Mouse (Mus musculus): ENCODE measurements at regions not wholly inside any gene's neighbourhood (a gene's known extent, or its start where the extent isn't known, plus 50 kb on each side); places are given as distances from the start of the nearest gene placed in this dataset.
"Not testable (repeated sequence)": the region's sequence is repeated elsewhere in the genome, so short reads cannot be mapped to it uniquely, and the experiment has no call there.

DNA sequence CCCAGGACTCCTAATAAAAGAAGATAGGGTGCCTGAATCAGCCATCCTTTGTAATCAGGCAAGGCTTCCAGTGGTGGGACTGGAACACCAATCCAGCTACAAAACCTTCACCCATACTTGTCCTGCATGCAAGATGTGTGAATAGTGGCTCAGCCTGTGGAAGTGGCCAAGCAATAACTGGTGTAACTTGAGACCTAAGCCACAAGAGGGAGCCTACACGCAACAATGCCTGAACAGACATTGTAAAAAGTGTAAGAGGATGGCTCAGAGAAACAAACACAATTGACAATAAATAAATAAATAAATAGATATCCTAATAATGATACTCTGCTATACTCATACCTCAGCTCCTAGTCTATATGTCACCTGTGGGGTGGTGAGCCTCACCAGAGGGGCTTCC, 781.5 kb upstream of the Cdh20 start:
- 19% methylated on average over 1 of the region's 1 CpGs for WGBS
- H3K27ac ChIP-seq (ENCODE audit: low read depth, low read length): no peak overlapping the region
- no peak overlapping the region for H3K4me2 ChIP-seq (ENCODE audit: low read length)
- H3K9ac ChIP-seq (ENCODE audit: low read length): no peak overlapping the region
- H3K9me3 ChIP-seq (replicated peaks; ENCODE audit: control insufficient read depth, low read length): no peaks in the 10 kb centered on the region
- peak; percentile 68; the same call in 1 of the 2 replicates for ATAC-seq
- no peaks in the 10 kb centered on the region for H3K4me1 ChIP-seq (ENCODE audit: control insufficient read depth, insufficient read depth, low read length)
- H3K4me3 ChIP-seq (ENCODE audit: low read depth, low read length): no peak overlapping the region
- H3K36me3 ChIP-seq (ENCODE audit: control insufficient read depth, insufficient read depth, low read length): no peaks in the 10 kb centered on the region
- peak; percentile 68 for DNase-seq (ENCODE audit: low spot score)
- H3K27me3 ChIP-seq (replicated peaks; ENCODE audit: control insufficient read depth, insufficient read depth, low read length): no peaks in the 10 kb centered on the region

DNA sequence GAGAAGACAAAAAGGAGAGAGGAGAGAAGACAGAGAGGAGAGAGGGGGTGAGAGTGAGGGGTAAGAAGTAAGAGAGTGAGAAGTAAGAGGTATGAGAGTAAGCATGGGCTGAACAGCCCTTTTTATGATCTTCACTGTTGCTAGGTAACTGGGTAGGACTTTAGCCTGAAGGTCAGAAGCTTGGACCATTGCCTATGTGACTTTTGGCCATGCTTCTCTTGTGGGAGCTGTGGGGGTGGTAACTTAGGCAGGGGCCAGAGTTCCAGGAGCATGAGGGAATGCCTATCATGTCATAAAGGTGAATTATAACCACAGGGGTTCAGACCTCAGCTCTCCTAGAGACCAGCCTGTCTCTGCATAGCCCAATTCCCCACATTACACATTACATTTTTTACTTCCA, 765.4 kb upstream of the Cdh20 start:
- not testable (repeated sequence) for H3K4me1 ChIP-seq (ENCODE audit: control insufficient read depth, insufficient read depth, low read length); H3K27me3 ChIP-seq (replicated peaks; ENCODE audit: control insufficient read depth, insufficient read depth, low read length); H3K4me3 ChIP-seq (ENCODE audit: low read depth, low read length); ATAC-seq; H3K4me2 ChIP-seq (ENCODE audit: low read length); H3K27ac ChIP-seq (ENCODE audit: low read depth, low read length); H3K9ac ChIP-seq (ENCODE audit: low read length); H3K9me3 ChIP-seq (replicated peaks; ENCODE audit: control insufficient read depth, low read length); DNase-seq (ENCODE audit: low spot score); H3K36me3 ChIP-seq (ENCODE audit: control insufficient read depth, insufficient read depth, low read length)

- no peaks in the 10 kb centered on the region for H3K36me3 ChIP-seq (ENCODE audit: control insufficient read depth, insufficient read depth, low read length)
- no peaks in the 10 kb centered on the region for H3K4me1 ChIP-seq (ENCODE audit: control insufficient read depth, insufficient read depth, low read length)
- no peak overlapping the region for H3K4me2 ChIP-seq (ENCODE audit: low read length)
- DNase-seq (ENCODE audit: low spot score) (peak; percentile 34), ATAC-seq (peak; percentile 60)
- no peaks in the 10 kb centered on the region for H3K27me3 ChIP-seq (replicated peaks; ENCODE audit: control insufficient read depth, insufficient read depth, low read length)
- no peaks in the 10 kb centered on the region for H3K9me3 ChIP-seq (replicated peaks; ENCODE audit: control insufficient read depth, low read length)
- no peak overlapping the region for H3K9ac ChIP-seq (ENCODE audit: low read length)
- H3K4me3 ChIP-seq (ENCODE audit: low read depth, low read length): no peak overlapping the region
- no peak overlapping the region for H3K27ac ChIP-seq (ENCODE audit: low read depth, low read length)
Observed at GRCm38 (mm10) chr1:104029670-104030069, 738.7 kb upstream of the Cdh20 start.

GRCm38 (mm10) chr1:104048440-104048839, 719.9 kb upstream of the Cdh20 start:
- H3K9ac ChIP-seq (ENCODE audit: low read length): no peak overlapping the region
- peaks cover 3% of the 10 kb centered on the region; the same call in 1 of the 2 replicates for H3K4me1 ChIP-seq (ENCODE audit: control insufficient read depth, insufficient read depth, low read length)
- H3K27me3 ChIP-seq (replicated peaks; ENCODE audit: control insufficient read depth, insufficient read depth, low read length): peaks cover 4% of the 10 kb centered on the region; the same call in 1 of the 2 replicates
- no peak overlapping the region for H3K4me2 ChIP-seq (ENCODE audit: low read length)
- ATAC-seq: no peak
- H3K4me3 ChIP-seq (ENCODE audit: low read depth, low read length): no peak overlapping the region
- H3K9me3 ChIP-seq (replicated peaks; ENCODE audit: control insufficient read depth, low read length): no peaks in the 10 kb centered on the region
- no peak for DNase-seq (ENCODE audit: low spot score)
- H3K27ac ChIP-seq (ENCODE audit: low read depth, low read length): no peak overlapping the region
- 55% methylated on average over 1 of the region's 1 CpGs for WGBS
- no peaks in the 10 kb centered on the region for H3K36me3 ChIP-seq (ENCODE audit: control insufficient read depth, insufficient read depth, low read length)

DNA sequence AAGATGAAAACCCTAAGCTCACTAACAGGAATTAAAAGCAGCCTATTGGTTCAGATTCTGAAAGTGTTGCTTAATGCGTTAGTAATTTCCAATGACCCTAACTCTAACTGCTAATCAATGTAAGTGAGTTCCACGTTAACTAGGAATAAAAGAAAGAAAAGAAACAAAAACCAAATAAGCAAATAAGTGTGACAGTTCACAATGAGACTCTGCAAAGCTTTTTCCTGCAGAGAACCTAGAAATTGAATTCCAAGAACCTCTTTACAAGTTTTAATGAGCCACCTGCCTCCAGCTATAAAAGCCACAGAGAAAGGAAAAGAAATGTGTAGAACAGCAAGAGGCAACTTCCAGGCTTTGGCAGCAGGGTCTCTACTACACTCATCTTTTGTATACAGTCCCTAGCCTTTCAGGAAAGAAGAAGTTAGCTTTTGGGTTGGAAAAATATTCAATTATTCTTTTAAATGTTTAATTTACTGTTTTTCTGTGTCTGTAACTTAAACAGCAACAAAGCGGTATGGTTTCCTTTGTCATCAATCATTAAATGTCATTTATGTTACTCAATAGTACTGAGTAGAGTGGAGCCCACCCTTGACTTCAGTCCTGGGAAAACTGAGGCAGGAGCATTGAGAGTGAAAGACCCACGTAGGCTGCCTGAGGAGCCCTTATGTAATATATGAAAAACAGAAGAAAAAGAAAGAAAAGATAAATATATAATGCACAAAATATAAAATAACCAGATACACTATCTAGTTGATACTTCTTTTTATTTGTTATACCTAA, 719.0 kb upstream of the Cdh20 start:
- H3K4me3 ChIP-seq (ENCODE audit: low read depth, low read length): no peak overlapping the region
- WGBS: 15% methylated on average over 4 of the region's 4 CpGs
- H3K4me2 ChIP-seq (ENCODE audit: low read length): no peak overlapping the region
- peaks cover 3% of the 10 kb centered on the region; the same call in 1 of the 2 replicates for H3K4me1 ChIP-seq (ENCODE audit: control insufficient read depth, insufficient read depth, low read length)
- H3K36me3 ChIP-seq (ENCODE audit: control insufficient read depth, insufficient read depth, low read length): no peaks in the 10 kb centered on the region
- H3K9ac ChIP-seq (ENCODE audit: low read length): no peak overlapping the region
- no peaks in the 10 kb centered on the region for H3K9me3 ChIP-seq (replicated peaks; ENCODE audit: control insufficient read depth, low read length)
- H3K27ac ChIP-seq (ENCODE audit: low read depth, low read length): no peak overlapping the region
- peak; percentile 73 for DNase-seq (ENCODE audit: low spot score)
- H3K27me3 ChIP-seq (replicated peaks; ENCODE audit: control insufficient read depth, insufficient read depth, low read length): peaks cover 4% of the 10 kb centered on the region; the same call in 1 of the 2 replicates
- peak; percentile 79 for ATAC-seq
